Mouse (Mus musculus) limb, embryonic 12.5 days (tissue): Measurements from ENCODE around the gene Dnmbp. TPM values are rescaled to one million over a fixed set of nuclear protein-coding genes. Genes with fewer than 3 reads are reported as not detected.

Experiments used
- ATAC-seq: fragments of 200-750 bp; cut with Nextera tagmentation; 2 replicates; pipeline ENCODE4 v1.8.0; 2017; ENCODE audit warnings: low read depth, moderate TSS enrichment; ENCODE audit not compliant: insufficient number of reproducible peaks, insufficient read depth, low FRiP score, low TSS enrichment
- H3K27ac ChIP-seq: fragments of 300-500 bp; sonication (generic); 2 replicates; pipeline ENCODE4 v1.5.1; 2016; ENCODE audit warnings: mild to moderate bottlenecking, moderate library complexity
- H3K27me3 ChIP-seq: fragments of 300-500 bp; sonication (generic); 2 replicates; pipeline ENCODE4 v1.6.1; 2016; ENCODE audit warnings: mild to moderate bottlenecking, moderate library complexity
- H3K36me3 ChIP-seq: fragments of 300-500 bp; sonication (generic); 2 replicates; pipeline ENCODE4 v1.6.1; 2016; ENCODE audit warnings: mild to moderate bottlenecking, moderate library complexity
- H3K4me1 ChIP-seq: fragments of 300-500 bp; sonication (generic); replicated peaks from 2 replicates; pipeline ENCODE4 v1.6.1; 2016
- H3K4me2 ChIP-seq: fragments of 300-500 bp; sonication (generic); 2 replicates; pipeline ENCODE4 v1.6.1; 2016; ENCODE audit warnings: mild to moderate bottlenecking, moderate library complexity
- H3K4me3 ChIP-seq: fragments of 300-500 bp; sonication (generic); replicated peaks from 2 replicates; pipeline ENCODE4 v1.5.1; 2016; ENCODE audit warnings: mild to moderate bottlenecking
- H3K9ac ChIP-seq: fragments of 300-500 bp; sonication (generic); replicated peaks from 2 replicates; pipeline ENCODE4 v1.6.1; 2016; ENCODE audit warnings: mild to moderate bottlenecking, moderate library complexity
- H3K9me3 ChIP-seq: fragments of 300-500 bp; sonication (generic); 2 replicates; pipeline ENCODE4 v1.6.1; 2016; ENCODE audit warnings: mild to moderate bottlenecking, moderate library complexity
- WGBS: fragments of 180-500 bp; shearing (Covaris S2); methylation state at CpG from one replicate; pipeline ENCODE4 v1.1.7; 2016; 5-methylcytosine and 5-hydroxymethylcytosine counted together
- polyA plus RNA-seq: library from polyadenylated mRNA; unstranded; fragments of >200 nt; fragmentation: Nextera tagmentation; extraction: Ambion mirVana; gene quantifications from 2 replicates; pipeline ENCODE4 v1.2.1, GENCODE M21; 2016

Dnmbp gene
- polyA plus RNA-seq, 1 experiment from 2014 or later, result 28.7 TPM

GRCm38 (mm10) chr19:43887725-43888124 is 52.3 kb downstream of the Dnmbp start:
- WGBS, result 56% methylated on average over 2 of the region's 2 CpGs
- H3K4me2 ChIP-seq, result peak overlapping the region; percentile 10; the same call in 1 of the 2 replicates

DNA sequence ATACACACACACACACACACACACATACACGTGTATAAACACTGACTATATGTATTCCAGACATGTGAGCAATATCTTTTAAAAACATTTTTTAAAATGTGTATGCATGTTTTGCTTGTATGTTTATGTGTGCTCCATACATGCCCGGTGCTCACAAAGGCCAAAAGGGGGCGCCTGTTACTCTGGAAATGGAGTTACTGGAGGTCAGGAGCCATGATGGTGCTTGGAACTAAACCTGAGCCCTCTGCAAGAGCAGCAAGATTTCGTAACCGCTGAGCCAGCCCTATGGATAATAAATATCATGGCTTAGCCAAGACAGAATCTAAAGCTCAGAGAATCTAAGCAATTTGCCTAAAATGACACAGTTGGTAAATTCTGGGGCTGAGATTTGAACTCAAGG is 52.7 kb downstream of the Dnmbp start:
- no peak overlapping the region for H3K9ac ChIP-seq
- no peak overlapping the region for H3K4me2 ChIP-seq
- peaks cover 21% of the 10 kb centered on the region for H3K4me1 ChIP-seq
- H3K27me3 ChIP-seq, result no peaks in the 10 kb centered on the region
- no peak overlapping the region for H3K4me3 ChIP-seq
- peaks cover 4% of the 10 kb centered on the region; the same call in 1 of the 2 replicates for H3K36me3 ChIP-seq
- no peak overlapping the region for H3K27ac ChIP-seq
- WGBS, result 86% methylated on average over 5 of the region's 5 CpGs
- no peak for ATAC-seq
- H3K9me3 ChIP-seq, result no peaks in the 10 kb centered on the region

More at GRCm38 (mm10) chr19:43887725-43888124, 52.3 kb downstream of the Dnmbp start:
- Histone ChIP-seq H3K36me3 (peaks cover 4% of the 10 kb centered on the region; the same call in 1 of the 2 replicates), H3K27ac (no peak overlapping the region), H3K9ac (no peak overlapping the region), H3K4me1 (peaks cover 20% of the 10 kb centered on the region), H3K4me3 (no peak overlapping the region), H3K9me3 (no peaks in the 10 kb centered on the region), H3K27me3 (no peaks in the 10 kb centered on the region)
- ATAC-seq, result no peak

DNA sequence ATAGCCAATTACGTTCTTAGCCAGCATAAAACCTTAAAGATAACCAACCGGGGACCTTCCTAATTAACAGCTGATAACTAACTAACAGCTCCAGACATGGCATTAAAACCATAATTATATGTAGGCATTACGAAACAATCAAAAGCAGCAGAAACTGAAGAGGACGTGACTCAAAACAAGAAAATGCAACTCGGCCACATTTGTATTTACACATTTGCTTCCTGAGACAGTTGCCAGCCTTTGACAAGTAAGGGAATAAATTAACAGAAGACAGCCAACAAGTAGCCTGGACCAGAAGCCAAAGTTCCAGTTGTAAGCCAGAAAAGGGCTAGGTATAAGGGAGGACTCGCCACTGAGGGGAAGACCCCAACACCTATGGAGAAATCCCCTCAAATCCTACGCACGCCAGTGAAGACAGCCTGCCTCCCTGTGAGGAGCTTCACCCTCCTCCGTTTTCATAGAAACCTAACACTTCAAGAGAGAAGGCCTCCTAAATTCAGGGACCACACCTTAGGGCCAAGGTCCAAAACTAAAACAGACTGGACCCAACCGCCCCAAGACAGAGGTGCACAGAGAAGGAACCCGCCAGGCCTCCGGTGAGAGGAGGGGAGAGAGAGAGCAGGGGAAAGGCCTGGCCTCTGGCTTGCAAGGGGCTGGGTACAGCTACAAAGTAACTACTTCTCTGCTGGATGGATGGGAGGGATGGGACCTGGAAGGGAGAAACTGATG is 53.5 kb downstream of the Dnmbp start:
- 73% methylated on average over 12 of the region's 12 CpGs for WGBS
- H3K4me3 ChIP-seq, result no peak overlapping the region
- H3K4me2 ChIP-seq, result no peak overlapping the region
- no peaks in the 10 kb centered on the region for H3K27me3 ChIP-seq
- H3K9ac ChIP-seq, result no peak overlapping the region
- peaks cover 2% of the 10 kb centered on the region for H3K9me3 ChIP-seq
- H3K27ac ChIP-seq, result no peak overlapping the region
- H3K36me3 ChIP-seq, result peaks cover 5% of the 10 kb centered on the region
- H3K4me1 ChIP-seq, result peaks cover 21% of the 10 kb centered on the region
- ATAC-seq, result no peak

- ATAC-seq, result no peak
- Histone ChIP-seq H3K27ac (no peak overlapping the region), H3K27me3 (no peaks in the 10 kb centered on the region), H3K4me3 (no peak overlapping the region), H3K4me2 (no peak overlapping the region), H3K9ac (no peak overlapping the region), H3K4me1 (peaks cover 33% of the 10 kb centered on the region), H3K36me3 (peaks cover 6% of the 10 kb centered on the region), H3K9me3 (peaks cover 4% of the 10 kb centered on the region)
- WGBS, result 68% methylated on average over 13 of the region's 13 CpGs
Observed at GRCm38 (mm10) chr19:43884668-43885498, 55.1 kb downstream of the Dnmbp start.

GRCm38 (mm10) chr19:43882895-43883573 is 57.0 kb downstream of the Dnmbp start:
- peaks cover 40% of the 10 kb centered on the region for H3K4me1 ChIP-seq
- 0 out of 2 replicates have a peak overlapping the region, but pooled peaks have one; percentile 11 for H3K4me3 ChIP-seq
- H3K4me2 ChIP-seq, result peak overlapping the region; percentile 44
- 0 out of 2 replicates have a peak, but pooled peaks have one; percentile 5 for ATAC-seq
- H3K27ac ChIP-seq, result peak overlapping the region; percentile 86
- H3K9ac ChIP-seq, result peak overlapping the region; percentile 51
- WGBS, result 19% methylated on average over 18 of the region's 18 CpGs
- no peaks in the 10 kb centered on the region for H3K27me3 ChIP-seq
- peaks cover 4% of the 10 kb centered on the region for H3K9me3 ChIP-seq
- peaks cover 3% of the 10 kb centered on the region for H3K36me3 ChIP-seq

- H3K4me1 ChIP-seq, result peaks cover 54% of the 10 kb centered on the region
- WGBS, result 85% methylated on average over 7 of the region's 7 CpGs
- no peak overlapping the region for H3K4me3 ChIP-seq
- ATAC-seq, result no peak
- H3K9me3 ChIP-seq, result peaks cover 4% of the 10 kb centered on the region
- no peak overlapping the region for H3K9ac ChIP-seq
- peaks cover 3% of the 10 kb centered on the region for H3K36me3 ChIP-seq
- H3K27me3 ChIP-seq, result no peaks in the 10 kb centered on the region
- no peak overlapping the region for H3K4me2 ChIP-seq
- H3K27ac ChIP-seq, result no peak overlapping the region
Observed at GRCm38 (mm10) chr19:43881615-43882014, 58.4 kb downstream of the Dnmbp start.

- WGBS, result 16% methylated on average over 3 of the region's 3 CpGs
- H3K9ac ChIP-seq, result no peak overlapping the region
- peaks cover 4% of the 10 kb centered on the region for H3K9me3 ChIP-seq
- peak overlapping the region; percentile 68; the same call in 1 of the 2 replicates for H3K4me2 ChIP-seq
- no peaks in the 10 kb centered on the region for H3K27me3 ChIP-seq
- H3K27ac ChIP-seq, result peak overlapping the region; percentile 50; the same call in 1 of the 2 replicates
- H3K4me1 ChIP-seq, result peaks cover 60% of the 10 kb centered on the region
- H3K36me3 ChIP-seq, result peaks cover 3% of the 10 kb centered on the region
- no peak overlapping the region for H3K4me3 ChIP-seq
- no peak for ATAC-seq
Observed at GRCm38 (mm10) chr19:43880420-43880819, 59.6 kb downstream of the Dnmbp start.

GRCm38 (mm10) chr19:43879401-43880212 is 60.4 kb downstream of the Dnmbp start:
- H3K9ac ChIP-seq, result peak overlapping the region; percentile 83
- peaks cover 11% of the 10 kb centered on the region for H3K36me3 ChIP-seq
- H3K4me2 ChIP-seq, result peak overlapping the region; percentile 68
- peaks cover 4% of the 10 kb centered on the region for H3K9me3 ChIP-seq
- H3K27me3 ChIP-seq, result no peaks in the 10 kb centered on the region
- peak; percentile 81 for ATAC-seq
- WGBS, result 2% methylated on average over 41 of the region's 41 CpGs
- H3K4me1 ChIP-seq, result peaks cover 54% of the 10 kb centered on the region
- H3K27ac ChIP-seq, result peak overlapping the region; percentile 97
- peak overlapping the region; percentile 68 for H3K4me3 ChIP-seq

DNA sequence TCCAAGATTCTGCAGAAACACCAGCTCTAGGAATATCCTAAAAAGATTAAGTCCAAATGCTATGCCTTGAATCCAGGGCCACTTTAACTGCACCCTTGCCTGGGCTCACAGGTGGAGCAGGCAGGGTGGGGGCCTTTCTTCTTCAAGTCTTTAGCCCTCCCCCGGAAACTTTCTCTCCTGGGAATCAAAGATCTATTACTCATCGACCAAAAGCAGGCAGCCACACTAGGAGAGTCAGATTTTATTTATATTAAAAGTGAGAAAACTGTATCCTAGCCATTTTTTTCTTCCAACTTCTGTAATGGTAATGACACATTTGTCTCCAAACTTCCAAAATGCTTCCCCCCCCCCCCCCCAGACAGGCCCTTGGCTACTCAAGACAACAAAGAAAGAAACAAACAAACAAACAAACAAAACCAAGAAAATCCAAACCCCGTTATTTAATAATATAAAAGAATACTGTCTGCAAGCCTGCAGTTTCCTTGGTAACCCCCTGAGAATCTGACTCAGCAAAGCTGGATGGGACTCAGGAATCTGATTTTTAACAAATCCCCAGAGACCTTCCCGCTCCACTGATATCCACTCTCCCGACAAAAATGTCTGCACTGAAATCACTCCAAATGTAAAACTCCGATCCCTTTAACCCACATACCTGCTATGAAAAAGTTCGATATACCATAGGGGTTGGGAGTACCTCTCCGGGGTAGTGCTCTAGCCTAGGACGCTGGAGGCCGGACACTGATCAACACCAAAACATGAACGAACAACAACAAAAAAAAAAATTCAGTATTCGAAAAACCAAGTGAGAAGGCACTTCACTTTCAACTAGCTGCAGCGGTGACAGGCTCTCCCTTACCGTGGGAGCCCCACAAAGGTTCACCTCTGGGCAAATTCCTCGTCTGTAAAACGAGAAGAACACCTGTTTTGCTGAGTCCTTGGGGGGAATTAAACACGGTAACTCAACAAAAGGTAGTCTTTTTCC is 61.6 kb downstream of the Dnmbp start:
- Histone ChIP-seq H3K9ac (peak overlapping the region; percentile 83), H3K4me3 (peak overlapping the region; percentile 68), H3K27ac (peak overlapping the region; percentile 97), H3K4me2 (peak overlapping the region; percentile 68), H3K9me3 (peaks cover 4% of the 10 kb centered on the region), H3K27me3 (no peaks in the 10 kb centered on the region), H3K4me1 (peaks cover 48% of the 10 kb centered on the region), H3K36me3 (peaks cover 23% of the 10 kb centered on the region)
- WGBS, result 9% methylated on average over 17 of the region's 17 CpGs
- no peak for ATAC-seq
